Mouse (Mus musculus) hindbrain, postnatal 0 days (tissue): ENCODE results near the gene Tmem72. TPM values are rescaled to one million over a fixed set of nuclear protein-coding genes. Genes with fewer than 3 reads are reported as not detected.

Experiments used
- ATAC-seq: fragments of 200-750 bp; cut with Nextera tagmentation; 2 replicates; pipeline ENCODE4 v1.8.0; 2017; ENCODE audit warnings: mild to moderate bottlenecking, moderate TSS enrichment, moderate library complexity
- DNase-seq: peaks from one replicate; pipeline ENCODE4 v3.0.0-alpha.2; 2015; ENCODE audit warnings: low spot score
- H3K27ac ChIP-seq: fragments of 300-500 bp; sonication (generic); 2 replicates; pipeline ENCODE4 v1.5.1; 2014; ENCODE audit warnings: mild to moderate bottlenecking
- H3K27me3 ChIP-seq: fragments of 300-500 bp; sonication (generic); 2 replicates; pipeline ENCODE4 v1.6.1; 2014; ENCODE audit warnings: low read length, mixed read lengths; ENCODE audit not compliant: insufficient read depth
- H3K36me3 ChIP-seq: fragments of 300-500 bp; sonication (generic); 2 replicates; pipeline ENCODE4 v1.6.1; 2014; ENCODE audit warnings: low read length, mixed read lengths; ENCODE audit not compliant: insufficient read depth
- H3K4me1 ChIP-seq: fragments of 300-500 bp; sonication (generic); 2 replicates; pipeline ENCODE4 v1.6.1; 2014; ENCODE audit warnings: antibody characterized with exemption, low read length, mixed read lengths; ENCODE audit not compliant: insufficient read depth
- H3K4me2 ChIP-seq: fragments of 300-500 bp; sonication (generic); 2 replicates; pipeline ENCODE4 v1.6.1; 2014; ENCODE audit warnings: low read depth, mild to moderate bottlenecking, low read length, moderate library complexity, mixed read lengths
- H3K4me3 ChIP-seq: fragments of 300-500 bp; sonication (generic); 2 replicates; pipeline ENCODE4 v1.5.1; 2014; ENCODE audit warnings: low read length
- H3K9ac ChIP-seq: fragments of 300-500 bp; sonication (generic); replicated peaks from 2 replicates; pipeline ENCODE4 v1.6.1; 2014; ENCODE audit warnings: mild to moderate bottlenecking, low read length, moderate library complexity, mixed read lengths
- H3K9me3 ChIP-seq: fragments of 300-500 bp; sonication (generic); 2 replicates; pipeline ENCODE4 v1.6.1; 2016; ENCODE audit warnings: low read length, mixed read lengths
- CTCF ChIP-seq: IDR thresholded peaks from 2 replicates; pipeline ENCODE4 v1.5.1; 2016; ENCODE audit warnings: antibody characterized with exemption, control low read depth, low read depth
- WGBS: fragments of 180-500 bp; shearing (Covaris S2); extraction: QIAGEN DNeasy Blood & Tissue Kit; methylation state at CpG from one replicate; pipeline ENCODE4 v1.1.7; 2014; 5-methylcytosine and 5-hydroxymethylcytosine counted together
- polyA plus RNA-seq: library from polyadenylated mRNA; unstranded; fragments of >200 nt; fragmentation: Nextera tagmentation; extraction: Ambion mirVana; gene quantifications from 2 replicates; pipeline ENCODE4 v1.2.1, GENCODE M21; 2015
- total RNA-seq: library from RNA; depleted of rRNA; stranded (reverse); fragments of >200 nt; gene quantifications from 2 replicates; pipeline ENCODE4 v1.2.3, GENCODE M21; 2014

Tmem72 gene
- total and polyA plus RNA-seq, 2 experiments from 2014 or later: 2.6 to 3.8 TPM

GRCm38 (mm10) chr6:116644335-116644734 lies 72.4 kb downstream of the Tmem72 start:
- Histone ChIP-seq H3K4me1 (no peaks in the 10 kb centered on the region), H3K36me3 (no peaks in the 10 kb centered on the region; the same call in 1 of the 2 replicates), H3K27me3 (no peaks in the 10 kb centered on the region), H3K4me2 (no peak overlapping the region), H3K27ac (no peak overlapping the region; the same call in 1 of the 2 replicates), H3K9me3 (no peaks in the 10 kb centered on the region), H3K4me3 (no peak overlapping the region), H3K9ac (no peak overlapping the region)
- DNase-seq: no peak
- ATAC-seq: no peak
- TF ChIP-seq CTCF: no peak
- WGBS: 64% methylated on average over 3 of the region's 3 CpGs

GRCm38 (mm10) chr6:116643881-116644280 lies 72.8 kb downstream of the Tmem72 start:
- WGBS: 49% methylated on average over 4 of the region's 4 CpGs
- no peak for TF ChIP-seq CTCF
- no peak overlapping the region for H3K9ac ChIP-seq
- H3K4me2 ChIP-seq: no peak overlapping the region
- no peak overlapping the region for H3K27ac ChIP-seq
- DNase-seq (no peak), ATAC-seq (no peak)
- no peaks in the 10 kb centered on the region for H3K27me3 ChIP-seq
- no peak overlapping the region for H3K4me3 ChIP-seq
- H3K36me3 ChIP-seq: no peaks in the 10 kb centered on the region; the same call in 1 of the 2 replicates
- H3K4me1 ChIP-seq: no peaks in the 10 kb centered on the region
- no peaks in the 10 kb centered on the region for H3K9me3 ChIP-seq

GRCm38 (mm10) chr6:116642942-116643341 lies 73.8 kb downstream of the Tmem72 start:
- H3K9ac ChIP-seq: no peak overlapping the region
- ATAC-seq: no peak
- H3K4me1 ChIP-seq: no peaks in the 10 kb centered on the region
- H3K9me3 ChIP-seq: no peaks in the 10 kb centered on the region
- peaks cover 4% of the 10 kb centered on the region; the same call in 1 of the 2 replicates for H3K36me3 ChIP-seq
- no peak for TF ChIP-seq CTCF
- WGBS: 92% methylated on average over 11 of the region's 11 CpGs
- H3K4me2 ChIP-seq: no peak overlapping the region
- DNase-seq: no peak
- H3K27ac ChIP-seq: no peak overlapping the region
- no peak overlapping the region for H3K4me3 ChIP-seq
- H3K27me3 ChIP-seq: no peaks in the 10 kb centered on the region

- Histone ChIP-seq H3K27me3 (no peaks in the 10 kb centered on the region), H3K4me3 (no peak overlapping the region), H3K27ac (no peak overlapping the region), H3K9ac (no peak overlapping the region), H3K4me1 (no peaks in the 10 kb centered on the region), H3K36me3 (peaks cover 8% of the 10 kb centered on the region; the same call in 1 of the 2 replicates), H3K9me3 (no peaks in the 10 kb centered on the region), H3K4me2 (no peak overlapping the region)
- TF ChIP-seq CTCF: no peak
- 65% methylated on average over 2 of the region's 2 CpGs for whole genome bisulfite sequencing
- DNase-seq (no peak), ATAC-seq (no peak)
These were observed 77.0 kb downstream of the Tmem72 start for GRCm38 (mm10) chr6:116639663-116640062.

- H3K9me3 ChIP-seq: no peaks in the 10 kb centered on the region
- WGBS: 87% methylated on average over 2 of the region's 2 CpGs
- no peak for ATAC-seq
These were observed 77.8 kb downstream of the Tmem72 start for GRCm38 (mm10) chr6:116638871-116639270.

DNA sequence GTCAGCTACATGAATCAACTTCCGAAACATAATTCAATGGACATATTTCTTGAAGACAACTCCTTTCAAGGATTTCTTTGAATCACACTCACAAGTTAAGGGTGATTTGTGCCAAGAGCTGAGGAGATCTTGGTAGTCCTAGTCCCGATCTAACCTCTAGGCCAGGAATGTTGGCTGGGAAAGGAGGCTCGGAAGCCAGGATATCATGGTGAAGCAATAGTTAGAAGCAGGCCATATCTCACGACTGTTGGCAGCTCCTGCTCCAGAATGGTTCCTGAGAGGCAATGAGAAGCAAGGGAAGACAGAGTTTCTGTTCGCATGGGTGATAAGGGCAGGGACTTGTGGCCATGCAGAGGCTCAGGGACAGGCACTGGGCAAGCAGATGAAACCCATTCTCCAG lies 79.2 kb downstream of the Tmem72 start:
- WGBS: 94% methylated on average over 5 of the region's 5 CpGs
- no peaks in the 10 kb centered on the region for H3K27me3 ChIP-seq
- no peak for ATAC-seq
- no peak overlapping the region for H3K27ac ChIP-seq
- no peaks in the 10 kb centered on the region for H3K4me1 ChIP-seq
- DNase-seq: no peak
- no peaks in the 10 kb centered on the region for H3K9me3 ChIP-seq
- no peak for TF ChIP-seq CTCF
- H3K9ac ChIP-seq: no peak overlapping the region
- no peak overlapping the region for H3K4me3 ChIP-seq
- no peak overlapping the region for H3K4me2 ChIP-seq
- peaks cover 8% of the 10 kb centered on the region; the same call in 1 of the 2 replicates for H3K36me3 ChIP-seq

More at GRCm38 (mm10) chr6:116638871-116639270, 77.8 kb downstream of the Tmem72 start:
- H3K27me3 ChIP-seq: no peaks in the 10 kb centered on the region
- no peak overlapping the region for H3K9ac ChIP-seq
- no peaks in the 10 kb centered on the region for H3K4me1 ChIP-seq
- H3K4me3 ChIP-seq: no peak overlapping the region
- no peak for TF ChIP-seq CTCF
- H3K4me2 ChIP-seq: no peak overlapping the region
- peaks cover 8% of the 10 kb centered on the region; the same call in 1 of the 2 replicates for H3K36me3 ChIP-seq
- DNase-seq: no peak
- no peak overlapping the region for H3K27ac ChIP-seq

DNA sequence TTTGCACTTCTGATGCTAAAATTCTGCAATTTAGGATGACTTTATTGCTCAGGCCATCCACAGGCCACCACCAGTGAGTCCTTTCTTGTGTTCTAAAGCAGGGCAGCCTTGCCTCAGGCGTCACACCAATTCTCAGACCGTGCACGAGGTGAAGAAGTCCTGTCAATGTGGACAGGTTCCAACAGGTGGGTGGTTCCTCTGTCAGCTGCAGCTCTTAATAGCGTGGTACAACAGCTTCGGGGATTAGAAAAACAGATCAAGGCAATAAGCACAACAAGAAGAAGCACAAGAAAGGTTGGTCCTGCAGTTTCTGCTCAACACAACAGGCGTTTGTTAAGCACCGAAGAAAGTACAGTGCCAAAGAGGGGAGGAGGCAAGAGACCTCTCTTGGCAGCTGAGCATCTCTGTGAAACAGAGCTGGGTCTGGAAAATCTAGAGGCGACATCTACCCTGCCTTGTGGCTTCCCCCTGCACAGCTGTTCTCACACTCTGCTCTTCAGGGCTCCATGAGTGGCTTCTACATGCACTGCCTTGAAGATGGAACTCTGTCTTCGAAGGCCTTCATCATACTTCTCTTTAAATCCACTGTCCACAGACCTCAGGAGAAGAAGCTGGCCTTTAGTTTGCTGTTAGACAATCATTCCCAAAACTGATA lies 80.0 kb downstream of the Tmem72 start:
- peaks cover 8% of the 10 kb centered on the region; the same call in 1 of the 2 replicates for H3K36me3 ChIP-seq
- H3K4me1 ChIP-seq: no peaks in the 10 kb centered on the region
- DNase-seq (no peak), ATAC-seq (no peak)
- no peak overlapping the region for H3K27ac ChIP-seq
- no peak overlapping the region for H3K4me2 ChIP-seq
- WGBS: 88% methylated on average over 9 of the region's 9 CpGs
- no peak overlapping the region for H3K4me3 ChIP-seq
- no peaks in the 10 kb centered on the region for H3K9me3 ChIP-seq
- H3K9ac ChIP-seq: no peak overlapping the region
- no peak for TF ChIP-seq CTCF
- no peaks in the 10 kb centered on the region for H3K27me3 ChIP-seq
